Mouse (Mus musculus) neural tube, embryonic 11.5 days (tissue): ENCODE data around the gene Tbx15. TPM values are rescaled to one million over a fixed set of nuclear protein-coding genes. Genes with fewer than 3 reads are reported as not detected.

Source experiments
- ATAC-seq: fragments of 200-750 bp; cut with Nextera tagmentation; 2 replicates; pipeline ENCODE4 v1.8.0; 2017; ENCODE audit warnings: moderate number of reproducible peaks, mild to moderate bottlenecking, moderate TSS enrichment, moderate library complexity; ENCODE audit not compliant: insufficient read depth, low FRiP score, low TSS enrichment
- DNase-seq: peaks from one replicate; pipeline ENCODE4 v3.0.0-alpha.2; 2015; ENCODE audit warnings: low spot score
- H3K27ac ChIP-seq: fragments of 300-500 bp; sonication (generic); 2 replicates; pipeline ENCODE4 v1.5.1; 2014; ENCODE audit warnings: low read depth, mild to moderate bottlenecking, low read length
- H3K27me3 ChIP-seq: fragments of 300-500 bp; sonication (generic); 2 replicates; pipeline ENCODE4 v1.6.1; 2014; ENCODE audit warnings: mild to moderate bottlenecking, low read length, mixed read lengths; ENCODE audit not compliant: control insufficient read depth, insufficient read depth
- H3K36me3 ChIP-seq: fragments of 300-500 bp; sonication (generic); 2 replicates; pipeline ENCODE4 v1.6.1; 2014; ENCODE audit warnings: mild to moderate bottlenecking, low read length, moderate library complexity, mixed read lengths; ENCODE audit not compliant: control insufficient read depth, insufficient read depth
- H3K4me1 ChIP-seq: fragments of 300-500 bp; sonication (generic); 2 replicates; pipeline ENCODE4 v1.6.1; 2014; ENCODE audit warnings: low read length, mixed read lengths; ENCODE audit not compliant: control insufficient read depth, insufficient read depth
- H3K4me2 ChIP-seq: fragments of 300-500 bp; sonication (generic); 2 replicates; pipeline ENCODE4 v1.6.1; 2014; ENCODE audit warnings: low read depth, mild to moderate bottlenecking, moderate library complexity
- H3K4me3 ChIP-seq: fragments of 300-500 bp; sonication (generic); 2 replicates; pipeline ENCODE4 v1.5.1; 2014; ENCODE audit warnings: low read depth, low read length
- H3K9ac ChIP-seq: fragments of 300-500 bp; sonication (generic); 2 replicates; pipeline ENCODE4 v1.6.1; 2014; ENCODE audit warnings: mild to moderate bottlenecking, low read length
- H3K9me3 ChIP-seq: fragments of 300-500 bp; sonication (generic); 2 replicates; pipeline ENCODE4 v1.6.1; 2016; ENCODE audit warnings: low read length; ENCODE audit not compliant: control insufficient read depth
- WGBS: fragments of 180-500 bp; shearing (Covaris S2); extraction: QIAGEN DNeasy Blood & Tissue Kit; methylation state at CpG from one replicate; pipeline ENCODE4 v1.1.7; 2014; 5-methylcytosine and 5-hydroxymethylcytosine counted together
- polyA plus RNA-seq: library from polyadenylated mRNA; unstranded; fragments of >200 nt; fragmentation: Nextera tagmentation; extraction: Ambion mirVana; gene quantifications from 2 replicates; pipeline ENCODE4 v1.2.1, GENCODE M21; 2014

The Tbx15 gene
- polyA plus RNA-seq, 1 experiment from 2014 or later = 2.1 TPM

GRCm38 (mm10) chr3:99235116-99235803 is 4.9 kb upstream of the Tbx15 start:
- no peaks in the 10 kb centered on the region for H3K9me3 ChIP-seq
- no peak overlapping the region for H3K4me3 ChIP-seq
- under 1% methylated on average over 23 of the region's 23 CpGs for WGBS
- DNase-seq = peak; percentile 45
- no peak overlapping the region for H3K9ac ChIP-seq
- H3K4me1 ChIP-seq = no peaks in the 10 kb centered on the region
- H3K4me2 ChIP-seq = no peak overlapping the region
- peaks cover 67% of the 10 kb centered on the region for H3K27me3 ChIP-seq
- no peaks in the 10 kb centered on the region for H3K36me3 ChIP-seq
- ATAC-seq = no peak
- no peak overlapping the region for H3K27ac ChIP-seq

- Histone ChIP-seq H3K4me3 (no peak overlapping the region), H3K36me3 (no peaks in the 10 kb centered on the region), H3K27ac (no peak overlapping the region), H3K9ac (no peak overlapping the region), H3K27me3 (peaks cover 75% of the 10 kb centered on the region), H3K9me3 (no peaks in the 10 kb centered on the region), H3K4me2 (no peak overlapping the region), H3K4me1 (no peaks in the 10 kb centered on the region)
- ATAC-seq (no peak), DNase-seq (peak; percentile 41)
- WGBS = 3% methylated on average over 18 of the region's 18 CpGs
These were observed 4.1 kb upstream of the Tbx15 start for GRCm38 (mm10) chr3:99235804-99236755.

- ATAC-seq (no peak), DNase-seq (no peak)
- no peak overlapping the region for H3K4me2 ChIP-seq
- H3K36me3 ChIP-seq = no peaks in the 10 kb centered on the region
- H3K9ac ChIP-seq = no peak overlapping the region
- peaks cover 100% of the 10 kb centered on the region for H3K27me3 ChIP-seq
- H3K4me3 ChIP-seq = no peak overlapping the region
- WGBS = 0% methylated on average over 1 of the region's 1 CpGs
- no peak overlapping the region for H3K27ac ChIP-seq
- H3K9me3 ChIP-seq = no peaks in the 10 kb centered on the region
- no peaks in the 10 kb centered on the region for H3K4me1 ChIP-seq
These were observed 1.5 kb upstream of the Tbx15 start for GRCm38 (mm10) chr3:99238691-99239090.

- H3K9me3 ChIP-seq = no peaks in the 10 kb centered on the region
- peak; percentile 20 for DNase-seq
These were observed 708 bp upstream of the Tbx15 start for GRCm38 (mm10) chr3:99239301-99240045.

GRCm38 (mm10) chr3:99240811-99241738 is 894 bp downstream of the Tbx15 start:
- 0 out of 2 replicates have a peak, but pooled peaks have one; percentile 11 for ATAC-seq

More at GRCm38 (mm10) chr3:99239301-99240045, 708 bp upstream of the Tbx15 start:
- H3K4me2 ChIP-seq = no peak overlapping the region
- no peak overlapping the region for H3K27ac ChIP-seq
- ATAC-seq = no peak
- H3K9ac ChIP-seq = no peak overlapping the region
- H3K4me3 ChIP-seq = no peak overlapping the region
- H3K4me1 ChIP-seq = no peaks in the 10 kb centered on the region
- 1% methylated on average over 20 of the region's 20 CpGs for WGBS
- H3K36me3 ChIP-seq = no peaks in the 10 kb centered on the region
- H3K27me3 ChIP-seq = peaks cover 100% of the 10 kb centered on the region

GRCm38 (mm10) chr3:99242481-99242880 is 2.3 kb downstream of the Tbx15 start:
- H3K4me3 ChIP-seq = no peak overlapping the region
- peaks cover 99% of the 10 kb centered on the region for H3K27me3 ChIP-seq
- no peaks in the 10 kb centered on the region for H3K36me3 ChIP-seq
- no peak overlapping the region for H3K9ac ChIP-seq
- no peak overlapping the region for H3K27ac ChIP-seq
- H3K4me2 ChIP-seq = no peak overlapping the region
- WGBS = 0% methylated on average over 8 of the region's 8 CpGs
- ATAC-seq (no peak), DNase-seq (peak; percentile 13)
- no peaks in the 10 kb centered on the region for H3K9me3 ChIP-seq
- H3K4me1 ChIP-seq = no peaks in the 10 kb centered on the region

More at GRCm38 (mm10) chr3:99240811-99241738, 894 bp downstream of the Tbx15 start:
- WGBS = under 1% methylated on average over 50 of the region's 50 CpGs
- H3K27ac ChIP-seq = no peak overlapping the region
- no peak overlapping the region for H3K4me3 ChIP-seq
- H3K4me2 ChIP-seq = peak overlapping the region; percentile 27; the same call in 1 of the 2 replicates
- no peaks in the 10 kb centered on the region for H3K4me1 ChIP-seq
- no peaks in the 10 kb centered on the region for H3K9me3 ChIP-seq
- peaks cover 100% of the 10 kb centered on the region for H3K27me3 ChIP-seq
- peak; percentile 64 for DNase-seq
- H3K9ac ChIP-seq = no peak overlapping the region
- H3K36me3 ChIP-seq = no peaks in the 10 kb centered on the region

- DNase-seq (no peak), ATAC-seq (no peak)
- WGBS = 8% methylated on average over 3 of the region's 3 CpGs
These were observed 5.2 kb downstream of the Tbx15 start for GRCm38 (mm10) chr3:99245341-99245740.

More at GRCm38 (mm10) chr3:99245341-99245740, 5.2 kb downstream of the Tbx15 start:
- H3K36me3 ChIP-seq = no peaks in the 10 kb centered on the region
- H3K9me3 ChIP-seq = no peaks in the 10 kb centered on the region
- no peak overlapping the region for H3K27ac ChIP-seq
- no peaks in the 10 kb centered on the region for H3K4me1 ChIP-seq
- H3K9ac ChIP-seq = no peak overlapping the region
- H3K27me3 ChIP-seq = peaks cover 99% of the 10 kb centered on the region
- H3K4me2 ChIP-seq = no peak overlapping the region
- H3K4me3 ChIP-seq = no peak overlapping the region
